Mouse (Mus musculus) naive thymus-derived CD4-positive, alpha-beta T cell, adult 5 months (primary cell): ENCODE results near the gene Shf. TPM values are rescaled to one million over a fixed set of nuclear protein-coding genes. Genes with fewer than 3 reads are reported as not detected.

Experiments
- polyA plus RNA-seq: library from polyadenylated mRNA; unstranded; fragments of 100-300 nt; shearing (Covaris generic); gene quantifications from one replicate; pipeline ENCODE4 v1.2.1, GENCODE M21; 2017

Gene Shf
- polyA plus RNA-seq = 6.5 TPM

GRCm38 (mm10) chr2:122368995-122369739 is at the start of gene Shf:
Gene Shf, minus strand, starts transcription at chr2:122369162.

GRCm38 (mm10) chr2:122315372-122315771 is 53.6 kb downstream of the Shf start, which contains the start of gene Duox1:
Gene Duox1, plus strand, starts transcription at chr2:122315672.

GRCm38 (mm10) chr2:122313536-122313935 is 55.4 kb downstream of the Shf start, which contains the start of gene Duoxa1:
Gene Duoxa1, minus strand, starts transcription at chr2:122313730.

Other genes with a start within 250 kb of the Shf start
- gene B2m, start 221.5 kb downstream of the Shf start, polyA plus RNA-seq = 5,735 TPM
- gene Trim69, start 208.5 kb downstream of the Shf start, polyA plus RNA-seq = 0.20 TPM
- gene Patl2, start 183.0 kb downstream of the Shf start, polyA plus RNA-seq = 0.61 TPM
- not detected for gene Terb2, start 182.9 kb downstream of the Shf start, polyA plus RNA-seq
- 3.7 TPM for gene Sord, start 134.4 kb downstream of the Shf start, polyA plus RNA-seq
- gene Duox2, start 70.7 kb downstream of the Shf start, polyA plus RNA-seq = not detected
- not detected for gene Duoxa2, start 70.3 kb downstream of the Shf start, polyA plus RNA-seq
- gene Duoxa1, start 55.4 kb downstream of the Shf start, polyA plus RNA-seq = not detected
- gene Duox1, start 53.5 kb downstream of the Shf start, polyA plus RNA-seq = not detected
- 259 TPM for gene Slc28a2, start 57.3 kb upstream of the Shf start, polyA plus RNA-seq
- gene Gm14085, start 115.8 kb upstream of the Shf start, polyA plus RNA-seq = 214 TPM
- gene Gatm, start 242.1 kb upstream of the Shf start, polyA plus RNA-seq = not detected